Mouse (Mus musculus) thymus, postnatal 36 days (tissue): ENCODE results near the gene Stac2.

ENCODE experiments used
- DNase-seq, 2 experiments: peaks; one replicate each; pipeline ENCODE4 v3.0.0; 2022; ENCODE audit warnings: mixed read lengths in 2 of 2

The Stac2 gene

DNA sequence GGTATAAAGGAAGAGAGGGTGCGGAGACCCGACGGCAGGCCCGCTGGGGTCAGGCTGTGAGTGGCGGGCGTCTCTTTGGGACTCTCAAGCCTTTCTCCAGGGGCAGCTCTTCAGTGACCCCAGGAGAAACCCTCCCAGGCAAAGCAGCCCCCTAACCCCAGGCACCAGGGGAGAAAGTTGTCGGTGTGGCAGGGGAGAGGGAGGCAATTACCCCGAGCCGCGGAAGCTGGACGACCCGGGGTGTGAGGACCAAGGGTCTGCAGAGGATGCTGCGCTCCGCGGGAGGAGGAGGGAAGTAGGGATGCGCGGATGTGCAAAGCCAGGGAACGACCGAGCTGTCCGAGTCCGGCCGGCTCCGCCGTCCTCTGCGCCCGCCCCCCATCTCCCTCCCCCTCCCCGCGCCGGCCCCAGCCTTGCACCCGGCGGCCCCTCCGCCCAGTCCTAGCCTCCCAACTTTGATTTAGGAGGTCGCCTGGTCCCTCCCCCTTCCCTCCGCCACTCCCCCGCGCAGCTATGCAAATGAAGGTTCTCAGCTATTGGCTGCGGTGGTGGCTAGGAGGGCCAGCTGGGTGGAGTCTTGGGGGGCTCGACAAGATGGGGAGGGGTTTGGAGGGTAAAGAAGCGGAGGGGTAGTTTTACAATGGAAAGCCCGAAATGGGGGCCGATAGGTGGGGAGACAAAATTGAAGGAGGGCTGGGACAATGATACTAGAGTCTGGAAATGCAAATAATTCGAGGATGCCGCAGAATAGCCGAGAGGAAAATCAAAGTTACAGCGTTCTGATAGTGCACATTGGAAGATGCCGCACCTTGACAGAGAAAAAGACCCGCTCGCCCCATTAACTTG is at the start of gene Stac2:
TSS of gene Stac2 (minus strand) at position 474 of the 846 bp plus-strand sequence.
- DNase-seq, result peak; percentile 68 to 78

DNA sequence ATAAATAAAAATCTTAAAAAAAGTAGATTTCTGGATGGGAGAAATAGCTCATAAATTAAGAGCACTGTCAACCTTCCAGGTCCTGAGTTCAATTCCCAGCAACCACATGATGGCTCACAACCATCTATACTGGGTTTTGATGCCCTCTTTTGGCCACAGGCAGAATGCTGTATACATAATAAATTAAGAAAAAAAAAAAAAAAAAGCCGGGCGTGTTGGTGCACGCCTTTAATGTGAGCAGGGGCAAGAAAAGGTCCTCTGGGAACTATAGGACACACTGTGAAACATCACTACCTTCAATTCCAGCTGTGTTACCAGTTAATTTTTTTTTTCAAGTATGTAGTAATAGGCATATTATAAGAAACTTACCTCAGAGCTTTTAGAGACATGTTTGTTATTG is 48.1 kb upstream of the Stac2 start:
- DNase-seq, result no peak

DNA sequence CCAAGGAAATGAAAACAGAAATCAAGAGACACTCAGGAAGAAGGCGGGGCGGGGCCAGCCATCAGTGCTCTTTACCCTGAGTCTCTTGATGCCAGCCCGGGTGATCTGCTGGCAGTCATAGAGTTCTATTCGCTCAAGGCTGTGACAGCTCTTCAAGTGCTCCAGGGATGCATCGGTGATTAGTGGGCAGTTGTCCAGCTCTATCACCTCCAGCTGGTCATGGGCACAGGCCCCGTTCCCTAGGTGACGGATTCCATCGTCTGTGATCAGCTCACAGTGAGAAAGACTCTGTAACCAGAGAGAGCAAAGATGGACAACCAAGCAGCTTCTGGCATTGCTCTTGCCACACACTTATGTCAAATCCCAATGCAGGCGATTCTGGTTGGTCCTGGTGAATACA is 37.3 kb upstream of the Stac2 start:
- DNase-seq, result no peak

DNA sequence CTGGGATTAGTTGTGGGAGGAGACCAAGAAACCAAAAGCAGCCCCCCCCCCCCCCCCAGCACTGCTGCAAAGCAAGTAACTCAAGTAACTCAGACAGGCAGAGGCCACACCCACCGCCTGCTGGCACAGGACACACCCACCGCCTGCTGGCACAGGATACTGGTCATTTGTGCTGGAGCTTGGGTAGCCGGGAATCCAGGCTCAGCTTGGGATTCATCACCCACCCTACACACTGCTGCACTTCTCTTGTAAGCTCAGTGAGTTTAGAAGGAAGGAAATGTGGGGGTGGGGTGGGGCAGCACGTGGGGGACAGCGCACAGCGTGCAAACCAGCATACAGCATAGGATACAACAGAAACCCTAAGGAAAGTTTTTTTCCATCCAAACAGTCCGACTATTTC is 35.0 kb upstream of the Stac2 start:
- no peak for DNase-seq

DNA sequence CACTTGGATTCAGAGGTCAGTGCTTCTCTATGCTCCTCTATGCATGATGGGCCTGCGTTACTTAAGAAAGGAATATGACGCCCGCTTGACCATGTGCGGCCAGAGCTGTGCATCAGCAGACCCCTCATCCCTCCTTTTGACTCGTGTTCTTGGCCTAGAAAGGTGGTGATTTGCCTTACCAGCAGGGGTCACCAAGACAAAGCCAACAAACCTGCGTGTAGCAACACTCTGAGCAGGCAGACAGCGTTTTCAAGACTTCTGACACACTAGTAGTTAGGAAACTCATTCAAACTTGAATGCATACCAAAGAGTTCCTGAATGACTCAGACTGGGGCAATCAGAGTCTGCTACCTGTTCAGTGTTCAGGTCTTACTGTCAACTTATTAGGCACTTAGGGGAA is 33.3 kb upstream of the Stac2 start:
- no peak for DNase-seq

DNA sequence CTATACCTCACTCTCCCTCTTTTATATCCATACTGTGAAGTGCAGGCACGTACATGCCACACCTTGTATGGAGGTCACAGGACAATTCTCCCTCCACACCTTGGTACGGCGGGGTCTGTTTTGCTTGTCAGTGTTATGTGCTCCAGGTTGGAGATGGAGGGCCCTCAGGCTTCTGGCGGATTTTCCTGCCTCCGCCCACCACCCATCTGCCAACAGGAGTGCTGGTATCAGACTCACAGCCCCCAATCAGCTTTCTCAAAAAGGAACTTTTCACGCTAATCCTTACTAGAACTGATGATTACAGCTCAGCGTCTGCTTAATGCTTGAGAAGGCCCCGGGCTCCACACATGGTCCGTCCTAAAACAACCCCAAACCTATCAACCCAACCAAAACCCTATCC is 32.9 kb upstream of the Stac2 start:
- no peak for DNase-seq

DNA sequence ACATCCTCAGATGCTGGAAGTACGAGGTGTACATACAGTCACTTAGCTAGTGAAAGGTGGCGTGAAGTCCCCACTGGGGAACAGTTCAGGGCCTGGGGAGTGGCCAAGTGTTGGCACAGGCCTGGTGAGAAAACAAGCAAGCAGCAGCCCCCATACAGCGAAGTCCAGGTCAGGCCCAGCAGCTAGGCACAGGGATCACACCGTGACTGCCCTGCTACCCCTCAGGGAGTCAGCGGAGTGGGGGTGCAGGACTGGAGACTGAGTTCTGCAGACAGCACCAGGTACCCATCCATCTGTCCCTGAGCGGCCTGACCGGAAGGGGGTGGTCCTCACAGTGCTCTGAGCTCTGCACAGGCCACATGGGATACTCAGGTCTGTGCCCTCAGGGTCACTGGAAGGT is 29.5 kb upstream of the Stac2 start:
- peak in 1 of 2 experiments; percentile 16 for DNase-seq

DNA sequence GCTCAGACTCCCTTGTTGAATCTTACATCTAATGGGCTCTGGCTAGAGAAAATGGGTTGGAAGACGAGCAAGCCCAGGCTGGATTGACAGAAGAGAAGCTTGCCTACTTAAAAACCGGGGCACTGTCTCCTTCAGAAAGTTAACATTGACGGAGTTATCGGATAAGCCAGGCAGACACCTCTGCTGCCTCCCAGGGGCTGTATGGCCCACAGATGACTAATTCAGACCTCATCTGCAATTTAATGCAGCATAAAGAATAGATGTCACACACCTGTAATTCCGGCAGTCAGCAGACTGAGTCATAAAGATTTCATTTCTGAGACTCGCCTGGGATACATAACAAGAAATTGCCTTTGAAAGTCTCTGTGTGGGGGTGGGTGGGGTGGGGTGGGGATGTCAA is 27.2 kb upstream of the Stac2 start:
- DNase-seq, result no peak

DNA sequence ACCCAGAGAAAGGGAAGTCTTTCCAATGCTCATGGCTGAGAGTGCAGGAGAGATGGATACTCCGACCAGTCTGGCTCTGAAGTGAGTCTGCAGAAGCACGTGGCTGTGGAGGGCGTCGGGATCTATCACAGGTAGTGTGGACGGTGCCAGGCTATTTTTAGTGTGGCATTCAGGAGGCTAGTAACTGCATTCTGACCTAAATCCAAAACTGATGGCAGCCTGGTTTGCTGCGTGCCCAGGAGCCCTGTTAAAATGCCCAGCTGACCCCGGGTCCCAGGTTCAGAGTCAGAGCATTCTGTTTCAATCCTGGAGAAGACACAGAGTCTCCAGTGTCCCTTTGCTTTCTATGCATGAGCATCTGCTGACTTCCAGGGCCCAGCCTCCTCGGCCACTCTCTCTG is 23.8 kb upstream of the Stac2 start:
- DNase-seq, result no peak

DNA sequence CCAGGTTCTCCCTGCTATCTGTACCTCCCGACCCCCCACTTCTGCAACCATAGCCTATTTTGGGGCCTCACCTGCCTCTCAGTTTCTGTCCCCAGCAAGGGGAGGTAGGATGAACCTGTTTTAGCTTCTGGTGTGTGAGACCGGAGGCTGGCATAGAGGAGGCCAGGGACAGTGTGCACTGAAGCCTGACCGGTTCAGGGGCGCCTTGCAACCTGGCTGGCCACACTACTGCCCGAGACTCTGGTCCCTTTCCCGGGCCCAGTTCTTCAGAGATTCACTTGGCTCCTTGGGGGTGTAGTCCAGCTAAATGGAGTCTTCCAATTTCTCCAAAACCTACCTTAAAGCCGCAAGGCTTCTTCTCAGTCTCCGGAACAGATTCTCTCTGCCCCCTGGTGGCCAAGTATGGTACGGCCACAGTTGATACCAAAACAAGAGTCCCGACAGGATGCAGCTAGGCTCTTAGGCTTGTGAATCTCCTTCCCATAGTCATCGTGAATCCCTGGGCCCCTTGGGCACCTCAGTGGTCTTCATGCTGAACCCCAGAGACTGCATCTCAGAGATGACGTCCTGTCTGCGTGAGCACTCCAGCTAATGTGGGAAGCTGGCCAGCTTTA is 22.0 kb upstream of the Stac2 start:
- DNase-seq, result peak; percentile 81 to 87

DNA sequence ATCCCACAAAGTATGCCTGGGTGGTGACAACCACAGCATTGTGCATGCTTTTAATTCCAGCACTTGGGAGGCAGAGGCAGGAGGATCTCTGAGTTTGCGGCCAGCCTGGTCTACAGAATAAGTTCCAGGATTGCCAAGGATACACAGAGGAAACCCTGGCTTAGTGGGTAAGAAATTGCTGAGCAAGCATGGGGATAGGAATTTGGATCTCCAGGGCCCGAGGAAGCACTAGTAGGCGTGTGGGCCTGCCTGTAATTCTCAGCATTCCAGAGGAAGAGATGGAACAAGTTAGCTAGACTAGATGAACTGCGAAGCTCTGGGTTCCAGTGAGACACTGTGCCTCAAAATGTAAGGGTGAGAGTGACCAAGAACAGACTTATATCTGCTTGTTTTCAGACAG is 20.2 kb upstream of the Stac2 start:
- no peak for DNase-seq

DNA sequence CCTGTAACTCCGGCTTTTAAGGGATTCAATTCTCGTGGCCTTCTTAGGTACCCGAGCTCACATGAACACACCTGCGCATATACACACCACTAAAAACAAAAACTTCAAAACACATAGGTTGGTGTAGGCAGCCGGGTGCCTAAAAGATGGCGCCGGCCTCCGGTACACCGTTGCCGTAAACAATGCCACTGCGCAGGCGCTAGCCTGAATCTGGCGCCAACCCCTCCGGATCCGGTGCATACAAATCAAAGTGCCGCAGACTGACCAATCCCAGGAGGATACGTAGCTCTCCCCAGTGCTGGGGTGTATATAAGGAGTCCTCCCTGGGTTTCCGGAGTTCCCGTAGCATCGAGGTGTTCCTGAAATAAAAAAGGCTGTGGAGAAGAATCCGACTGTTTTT is 14.0 kb upstream of the Stac2 start:
- no peak for DNase-seq

DNA sequence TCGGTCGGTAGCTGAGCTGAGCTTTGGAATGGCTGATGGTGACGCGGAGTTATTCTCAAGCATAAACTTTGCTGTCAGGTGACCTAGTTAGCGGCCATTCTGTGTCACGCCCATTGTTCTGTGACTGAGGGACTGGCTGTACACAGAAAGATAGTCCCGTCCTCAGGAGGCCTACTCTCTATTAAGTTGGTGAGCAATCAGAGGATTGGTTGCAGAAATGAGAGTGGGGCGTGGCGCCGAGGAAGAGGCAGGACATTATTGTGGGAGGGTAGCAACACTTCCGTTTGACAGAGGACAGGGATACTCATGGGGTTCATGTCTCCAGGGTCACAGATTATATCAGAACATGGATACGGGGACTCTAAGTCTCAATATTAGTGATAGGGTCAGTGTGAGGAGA is 12.9 kb upstream of the Stac2 start:
- no peak for DNase-seq

DNA sequence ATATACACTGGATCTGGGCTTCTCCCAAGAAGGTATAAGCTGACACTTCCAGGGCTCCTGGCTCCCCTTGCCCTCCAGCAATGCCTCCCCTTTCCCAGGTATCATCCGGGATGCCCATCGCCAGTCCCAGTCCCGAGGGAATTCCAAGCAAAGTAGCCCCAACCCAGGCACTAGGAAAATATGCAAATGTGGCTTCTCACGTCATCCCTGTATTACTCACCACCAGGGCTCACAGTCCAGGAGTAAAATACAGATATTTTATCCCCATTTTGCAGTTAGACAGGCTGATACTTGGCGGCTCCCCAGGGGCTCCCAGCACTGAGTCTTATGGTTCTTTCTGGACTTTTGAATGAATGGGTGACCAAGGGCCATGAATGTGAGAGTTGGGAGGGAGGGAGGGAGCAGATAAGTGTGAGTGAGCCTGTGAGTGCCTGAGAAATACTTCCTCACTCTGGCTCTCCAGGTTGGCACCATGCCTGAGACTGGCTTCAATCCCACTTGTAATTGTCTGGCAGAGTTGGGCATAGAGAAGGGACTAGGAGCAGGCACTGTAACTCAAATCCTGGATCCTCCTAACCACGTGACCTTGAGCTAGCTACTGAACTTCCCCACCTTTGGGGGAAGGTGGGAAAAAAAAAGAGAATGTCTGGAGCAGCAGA is 8.8 kb upstream of the Stac2 start:
- no peak for DNase-seq

DNA sequence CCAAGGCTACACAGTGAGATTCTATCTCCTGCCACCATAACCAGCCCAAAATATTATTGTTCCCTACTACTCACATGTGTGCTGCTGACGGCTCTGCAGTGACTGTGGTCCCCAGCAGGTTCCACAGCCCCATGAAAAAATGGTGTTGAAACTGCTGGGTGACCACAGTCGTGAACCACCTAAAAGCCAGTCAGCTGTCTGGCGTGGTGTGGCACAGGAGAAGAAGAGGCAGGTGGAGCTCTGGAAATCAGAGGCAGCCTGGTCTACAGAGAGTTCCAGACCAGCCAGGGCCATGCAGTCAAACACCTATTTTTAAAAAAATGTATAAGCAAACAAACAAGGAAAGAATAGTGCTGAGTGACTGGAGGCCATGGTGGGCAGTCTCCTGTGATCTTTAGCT is 8.2 kb upstream of the Stac2 start:
- DNase-seq, result no peak

DNA sequence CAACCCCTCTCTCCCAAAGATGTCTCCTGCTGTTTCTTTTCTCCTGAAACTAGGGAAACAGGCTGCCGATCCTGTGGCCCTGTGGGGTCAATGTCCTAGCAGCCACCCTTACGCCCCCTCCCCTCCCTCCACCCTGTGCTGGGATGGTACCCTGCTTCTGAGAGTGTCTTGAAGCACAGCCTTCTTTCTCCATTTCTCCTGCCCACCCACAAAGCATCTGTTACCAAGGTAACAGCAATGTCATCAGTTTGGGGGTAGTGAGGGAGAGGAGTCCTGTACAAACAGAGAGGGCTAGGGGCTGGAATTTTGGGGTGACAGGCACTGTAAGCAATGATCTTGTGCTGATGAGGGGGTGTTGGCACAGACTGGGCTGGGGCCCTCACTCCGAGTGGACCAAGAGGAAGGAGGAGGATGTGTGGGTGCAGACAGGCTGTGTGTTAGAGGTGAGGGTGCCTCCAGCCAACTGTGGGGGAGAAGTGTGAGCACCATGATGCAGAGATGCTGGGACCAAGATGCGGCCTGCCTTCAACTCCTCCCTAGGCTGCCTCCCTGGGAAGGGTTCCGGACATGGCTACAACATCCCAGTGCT is 6.9 kb upstream of the Stac2 start:
- no peak for DNase-seq

DNA sequence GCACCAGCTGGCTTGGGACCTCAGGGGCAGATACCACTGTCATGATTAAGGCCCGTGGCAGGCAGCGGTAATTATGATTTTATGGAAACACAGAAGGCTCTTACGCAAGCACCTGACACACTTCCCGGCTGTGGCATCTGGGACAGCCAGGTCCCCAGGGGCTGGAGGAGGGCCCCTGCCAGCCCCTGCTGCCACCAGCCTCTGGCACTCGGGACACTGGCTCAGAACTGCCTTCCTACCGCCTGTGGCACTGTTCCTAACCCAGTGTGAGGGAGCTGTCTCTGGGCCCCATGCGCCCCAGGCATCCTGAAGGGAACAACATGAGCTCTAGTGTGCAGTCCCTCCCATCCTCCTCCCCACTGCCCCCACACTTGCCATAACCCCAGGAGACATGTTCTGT is 6.4 kb upstream of the Stac2 start:
- DNase-seq, result no peak

DNA sequence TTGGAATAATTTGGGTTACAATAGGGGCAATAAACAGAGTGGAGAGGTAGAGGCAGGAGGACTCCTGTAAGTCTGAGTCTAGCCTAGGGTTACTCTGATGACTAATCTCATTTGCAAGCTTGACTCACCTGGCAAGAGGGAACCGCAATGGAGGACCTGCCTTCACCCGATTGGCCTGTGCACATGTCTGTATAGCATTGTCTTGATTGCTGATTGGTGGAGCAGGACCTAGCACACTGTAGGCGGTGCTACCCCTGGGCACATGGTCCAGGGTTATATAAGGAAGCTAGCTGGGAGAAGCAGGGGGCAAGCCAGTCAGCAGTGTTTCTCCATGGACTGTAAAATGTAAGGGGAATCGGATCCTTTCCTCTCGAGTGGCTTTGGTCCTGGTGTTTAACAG is 4.7 kb upstream of the Stac2 start:
- no peak for DNase-seq

DNA sequence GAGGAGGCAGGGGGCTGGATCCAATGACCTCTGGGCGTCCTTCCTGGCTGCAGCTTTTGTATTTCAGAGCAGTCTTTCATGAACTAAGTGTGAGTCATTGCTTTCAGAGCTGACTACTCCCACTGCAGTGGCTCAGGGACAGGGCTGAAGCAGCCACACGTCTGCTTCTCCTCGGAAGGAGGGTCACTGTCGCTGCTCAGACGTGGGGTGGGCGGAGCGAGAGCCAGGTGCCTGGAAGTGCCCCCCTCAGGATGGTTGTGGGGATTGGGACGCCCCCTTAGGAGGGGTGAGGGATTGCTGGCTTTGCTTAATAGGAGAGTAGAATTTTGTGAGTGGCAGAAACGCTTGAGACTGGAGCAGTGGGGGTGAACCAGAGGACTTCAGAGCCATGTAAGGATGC is 4.2 kb upstream of the Stac2 start:
- no peak for DNase-seq

DNA sequence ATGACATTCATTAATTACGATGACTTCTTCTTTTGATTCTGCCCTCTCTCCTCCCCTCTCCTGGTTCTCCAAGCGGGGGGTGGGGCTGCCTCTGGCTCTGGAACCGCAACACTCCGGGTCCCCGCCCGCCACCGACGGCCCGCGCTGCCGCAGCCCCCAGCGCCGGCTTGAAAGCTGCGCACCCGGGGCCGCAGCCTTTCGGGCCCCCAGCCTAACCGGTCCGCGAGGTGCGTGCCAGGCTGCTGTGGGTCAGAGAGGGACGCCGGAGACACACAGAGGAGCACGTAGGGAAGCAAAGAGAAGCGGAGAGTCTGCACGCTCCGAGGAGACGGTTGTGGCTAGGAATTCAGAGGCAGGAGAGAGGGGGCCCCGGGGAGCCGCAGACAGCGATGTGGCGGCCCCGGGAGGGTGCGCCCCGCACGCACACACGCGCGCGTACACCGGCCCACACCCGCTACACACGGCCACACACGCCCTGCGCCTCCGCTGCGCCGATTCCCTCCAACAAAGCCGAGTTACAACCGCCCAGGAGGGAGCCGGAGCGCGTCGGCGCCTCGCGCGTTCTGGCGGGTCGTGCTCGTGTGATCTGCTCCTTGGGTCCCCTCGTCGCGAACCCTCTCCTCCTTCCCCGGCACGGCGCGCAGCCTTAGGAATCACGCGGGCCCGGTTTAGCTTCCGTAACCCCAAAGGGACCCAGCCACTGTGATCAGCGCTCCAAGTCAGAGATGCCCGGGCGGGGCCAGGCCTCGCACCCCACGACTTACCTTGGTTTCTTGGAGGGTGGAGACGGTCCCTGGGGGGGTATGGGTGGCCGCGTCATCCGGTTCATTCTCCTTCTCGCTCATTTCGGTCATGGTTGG is 903 bp downstream of the Stac2 start:
- DNase-seq, result peak in 1 of 2 experiments; percentile 32

DNA sequence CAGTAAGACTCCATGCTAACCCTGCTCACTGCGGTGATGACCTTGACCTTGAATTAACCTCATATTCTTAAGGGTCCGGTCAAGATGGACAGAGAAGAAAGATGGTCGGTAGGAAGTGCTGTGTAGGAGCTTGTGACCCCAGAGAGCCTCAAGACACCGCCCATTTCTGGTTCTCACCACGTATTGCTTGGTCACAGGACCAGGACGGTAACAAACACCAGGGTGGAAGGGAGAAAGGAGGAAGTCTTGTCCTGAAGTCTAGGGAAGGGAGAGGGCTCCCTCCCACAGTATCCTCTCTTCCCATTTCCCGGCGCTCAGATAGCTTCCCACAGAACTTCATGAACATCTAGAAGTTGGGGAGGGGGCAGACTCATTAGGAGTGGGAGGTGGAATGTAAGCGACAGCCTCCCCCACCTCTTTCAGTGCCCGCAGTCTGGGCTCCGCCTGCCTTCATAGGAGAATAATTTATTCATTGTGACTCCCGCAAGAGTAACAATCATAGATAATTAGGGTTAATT is 1.6 kb downstream of the Stac2 start:
- no peak for DNase-seq

DNA sequence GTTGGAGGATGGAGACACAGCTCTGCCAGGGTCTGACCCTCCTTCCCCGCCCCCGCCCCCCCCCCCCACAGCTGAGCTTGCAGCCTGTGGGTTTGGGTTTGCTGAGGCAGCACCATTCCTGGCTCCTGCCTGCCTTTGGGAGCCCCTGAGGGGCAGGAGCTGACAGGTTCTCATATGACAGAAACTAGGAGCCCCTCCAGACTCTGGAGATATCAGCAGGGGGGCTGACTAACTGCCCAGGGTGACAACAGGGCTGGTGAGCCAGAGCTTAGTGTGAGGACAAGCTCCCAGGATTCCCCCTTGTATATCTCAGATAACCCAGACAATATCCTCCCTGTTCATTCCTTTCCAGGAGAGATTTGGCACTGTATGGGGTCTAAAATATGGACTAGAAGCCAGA is 2.3 kb downstream of the Stac2 start:
- no peak for DNase-seq

DNA sequence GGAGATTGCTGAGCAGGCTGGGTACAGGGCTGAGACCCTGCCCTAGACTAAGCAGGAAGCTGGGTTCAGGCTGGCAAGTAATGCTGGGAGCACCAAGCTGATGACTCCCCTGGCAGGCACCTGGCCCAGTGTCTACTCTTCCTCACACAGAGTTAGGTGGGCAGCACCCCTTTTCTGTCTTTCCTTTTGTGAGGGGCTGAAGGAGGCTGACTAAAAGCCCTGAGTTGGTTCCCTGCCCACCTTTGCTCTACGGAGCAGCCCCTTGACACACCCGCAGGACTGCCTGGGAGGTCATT is 2.8 kb downstream of the Stac2 start:
- no peak for DNase-seq
